Mouse (Mus musculus): ENCODE results near the gene Prkg1.

DNA sequence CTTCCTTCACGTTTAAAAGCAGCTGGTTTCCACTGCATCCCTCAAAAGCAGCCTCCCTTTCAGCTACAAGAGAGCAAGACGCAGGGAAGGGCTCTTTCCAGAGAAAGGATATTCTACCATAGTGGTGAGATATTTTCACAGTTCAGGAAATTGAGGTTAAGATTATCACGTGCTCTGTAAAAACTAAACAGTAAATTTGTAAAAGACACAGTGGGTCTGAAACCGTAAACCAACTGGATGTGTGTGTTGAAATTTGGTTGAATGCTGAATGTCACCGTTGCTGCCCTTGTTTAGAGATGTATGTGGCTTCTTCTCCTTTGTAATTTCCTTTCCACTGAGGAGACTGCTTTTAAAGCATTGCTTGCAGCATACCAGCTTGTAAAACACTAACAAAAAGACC lies 565.2 kb downstream of the Prkg1 start:
- TF ChIP-seq POLR2A (IDR thresholded peaks at IDR 0.05; ENCODE audit: borderline replicate concordance, insufficient read depth, low read length) (no peak), CTCF (IDR thresholded peaks at IDR 0.05; ENCODE audit: borderline replicate concordance, insufficient read depth, low read depth, low read length) (no peak)

Data from cerebellum, adult 2 months (tissue).